Mouse (Mus musculus): ENCODE measurements around the gene Scmh1.
"Not testable (repeated sequence)": the region's sequence is repeated elsewhere in the genome, so short reads cannot be mapped to it uniquely, and the experiment has no call there.

Scmh1 gene

GRCm38 (mm10) chr4:120405144-120405805 is at the start of gene Scmh1:
Scmh1 (plus strand) TSS chr4:120405281.
- no peak for DNase-seq (ENCODE audit: extremely low spot score, low read depth, low spot score)

GRCm38 (mm10) chr4:120360011-120360521 is 45.0 kb upstream of the Scmh1 start:
- DNase-seq (ENCODE audit: extremely low spot score, low read depth, low spot score) = no peak

- DNase-seq (ENCODE audit: extremely low spot score, low read depth, low spot score) = no peak
These were observed 40.4 kb upstream of the Scmh1 start for GRCm38 (mm10) chr4:120364729-120365128.

- no peak for DNase-seq (ENCODE audit: extremely low spot score, low read depth, low spot score)
These were observed 39.6 kb upstream of the Scmh1 start for GRCm38 (mm10) chr4:120365456-120365855.

GRCm38 (mm10) chr4:120368031-120368430 is 37.0 kb upstream of the Scmh1 start:
- DNase-seq (ENCODE audit: extremely low spot score, low read depth, low spot score) = no peak

GRCm38 (mm10) chr4:120368663-120369062 is 36.4 kb upstream of the Scmh1 start:
- DNase-seq (ENCODE audit: extremely low spot score, low read depth, low spot score) = no peak

GRCm38 (mm10) chr4:120369156-120369555 is 35.9 kb upstream of the Scmh1 start:
- no peak for DNase-seq (ENCODE audit: extremely low spot score, low read depth, low spot score)

GRCm38 (mm10) chr4:120369861-120370366 is 35.2 kb upstream of the Scmh1 start:
- no peak for DNase-seq (ENCODE audit: extremely low spot score, low read depth, low spot score)

GRCm38 (mm10) chr4:120372838-120373237 is 32.2 kb upstream of the Scmh1 start:
- no peak for DNase-seq (ENCODE audit: extremely low spot score, low read depth, low spot score)

- no peak for DNase-seq (ENCODE audit: extremely low spot score, low read depth, low spot score)
These were observed 31.3 kb upstream of the Scmh1 start for GRCm38 (mm10) chr4:120373813-120374212.

- DNase-seq (ENCODE audit: extremely low spot score, low read depth, low spot score) = peak; percentile 66
These were observed 24.2 kb upstream of the Scmh1 start for GRCm38 (mm10) chr4:120380811-120381391.

- DNase-seq (ENCODE audit: extremely low spot score, low read depth, low spot score) = no peak
These were observed 19.6 kb upstream of the Scmh1 start for GRCm38 (mm10) chr4:120385496-120385895.

GRCm38 (mm10) chr4:120387496-120387895 is 17.6 kb upstream of the Scmh1 start:
- no peak for DNase-seq (ENCODE audit: extremely low spot score, low read depth, low spot score)

GRCm38 (mm10) chr4:120387968-120388367 is 17.1 kb upstream of the Scmh1 start:
- DNase-seq (ENCODE audit: extremely low spot score, low read depth, low spot score) = no peak

- DNase-seq (ENCODE audit: extremely low spot score, low read depth, low spot score) = no peak
These were observed 16.0 kb upstream of the Scmh1 start for GRCm38 (mm10) chr4:120388998-120389542.

GRCm38 (mm10) chr4:120389546-120389945 is 15.5 kb upstream of the Scmh1 start:
- DNase-seq (ENCODE audit: extremely low spot score, low read depth, low spot score) = no peak

GRCm38 (mm10) chr4:120391591-120391990 is 13.5 kb upstream of the Scmh1 start:
- DNase-seq (ENCODE audit: extremely low spot score, low read depth, low spot score) = no peak

GRCm38 (mm10) chr4:120392341-120392740 is 12.7 kb upstream of the Scmh1 start:
- no peak for DNase-seq (ENCODE audit: extremely low spot score, low read depth, low spot score)

GRCm38 (mm10) chr4:120392748-120393147 is 12.3 kb upstream of the Scmh1 start:
- DNase-seq (ENCODE audit: extremely low spot score, low read depth, low spot score) = no peak

GRCm38 (mm10) chr4:120400251-120400650 is 4.8 kb upstream of the Scmh1 start:
- no peak for DNase-seq (ENCODE audit: extremely low spot score, low read depth, low spot score)

- not testable (repeated sequence) for DNase-seq (ENCODE audit: extremely low spot score, low read depth, low spot score)
These were observed 3.0 kb upstream of the Scmh1 start for GRCm38 (mm10) chr4:120402105-120402504.

GRCm38 (mm10) chr4:120404247-120404646 is 834 bp upstream of the Scmh1 start:
- no peak for DNase-seq (ENCODE audit: extremely low spot score, low read depth, low spot score)

All from hindlimb bud, embryonic 11.5 days (tissue).